Mouse (Mus musculus) hindbrain, embryonic 15.5 days (tissue): Measurements from ENCODE around the gene Pard3b. TPM values are rescaled to one million over a fixed set of nuclear protein-coding genes. Genes with fewer than 3 reads are reported as not detected.

ENCODE experiments used
- ATAC-seq: fragments of 200-750 bp; cut with Nextera tagmentation; 2 replicates; pipeline ENCODE4 v1.8.0; 2017; ENCODE audit warnings: low read depth, moderate number of reproducible peaks, moderate TSS enrichment; ENCODE audit not compliant: low FRiP score
- H3K27ac ChIP-seq: fragments of 300-500 bp; sonication (generic); replicated peaks from 2 replicates; pipeline ENCODE4 v1.5.1; 2015; ENCODE audit warnings: mild to moderate bottlenecking, inconsistent platforms
- H3K27me3 ChIP-seq: fragments of 300-500 bp; sonication (generic); 2 replicates; pipeline ENCODE4 v1.6.1; 2015; ENCODE audit warnings: control low read depth, inconsistent platforms
- H3K36me3 ChIP-seq: fragments of 300-500 bp; sonication (generic); 2 replicates; pipeline ENCODE4 v1.6.1; 2015; ENCODE audit warnings: control low read depth, inconsistent platforms
- H3K4me1 ChIP-seq: fragments of 300-500 bp; sonication (generic); replicated peaks from 2 replicates; pipeline ENCODE4 v1.6.1; 2015; ENCODE audit warnings: control low read depth, inconsistent platforms
- H3K4me2 ChIP-seq: fragments of 300-500 bp; sonication (generic); 2 replicates; pipeline ENCODE4 v1.6.1; 2015; ENCODE audit warnings: moderate library complexity, mild to moderate bottlenecking, inconsistent platforms
- H3K4me3 ChIP-seq: fragments of 300-500 bp; sonication (generic); 2 replicates; pipeline ENCODE4 v1.5.1; 2015; ENCODE audit warnings: mild to moderate bottlenecking, inconsistent platforms
- H3K9ac ChIP-seq: fragments of 300-500 bp; sonication (generic); 2 replicates; pipeline ENCODE4 v1.6.1; 2015; ENCODE audit warnings: inconsistent platforms
- H3K9me3 ChIP-seq: fragments of 300-500 bp; sonication (generic); 2 replicates; pipeline ENCODE4 v1.6.1; 2016; ENCODE audit warnings: control low read depth, inconsistent platforms
- WGBS: fragments of 180-500 bp; shearing (Covaris S2); methylation state at CpG from one replicate; pipeline ENCODE4 v1.1.7; 2015; 5-methylcytosine and 5-hydroxymethylcytosine counted together
- polyA plus RNA-seq: library from polyadenylated mRNA; unstranded; fragments of >200 nt; fragmentation: Nextera tagmentation; extraction: Ambion mirVana; gene quantifications from 2 replicates; pipeline ENCODE4 v1.2.1, GENCODE M21; 2015

The Pard3b gene
- polyA plus RNA-seq, 1 experiment from 2014 or later: 9.0 TPM

- no peak overlapping the region for H3K27ac ChIP-seq
- no peaks in the 10 kb centered on the region for H3K9me3 ChIP-seq
- no peaks in the 10 kb centered on the region for H3K36me3 ChIP-seq
- WGBS: 57% methylated on average over 6 of the region's 6 CpGs
- no peak overlapping the region for H3K4me3 ChIP-seq
- no peak overlapping the region for H3K9ac ChIP-seq
- ATAC-seq: no peak
- no peaks in the 10 kb centered on the region for H3K4me1 ChIP-seq
- H3K4me2 ChIP-seq: no peak overlapping the region
- no peaks in the 10 kb centered on the region for H3K27me3 ChIP-seq
Observed at GRCm38 (mm10) chr1:61879706-61880470, 241.3 kb downstream of the Pard3b start.

GRCm38 (mm10) chr1:61896048-61896447, 257.4 kb downstream of the Pard3b start:
- Histone ChIP-seq H3K4me2 (no peak overlapping the region), H3K27me3 (no peaks in the 10 kb centered on the region), H3K9ac (no peak overlapping the region), H3K4me3 (no peak overlapping the region), H3K36me3 (no peaks in the 10 kb centered on the region), H3K27ac (no peak overlapping the region), H3K4me1 (no peaks in the 10 kb centered on the region), H3K9me3 (no peaks in the 10 kb centered on the region)
- ATAC-seq: no peak
- 59% methylated on average over 4 of the region's 4 CpGs for WGBS

- WGBS: 78% methylated on average over 4 of the region's 4 CpGs
- Histone ChIP-seq H3K9ac (no peak overlapping the region), H3K27me3 (no peaks in the 10 kb centered on the region), H3K27ac (no peak overlapping the region), H3K4me2 (no peak overlapping the region), H3K9me3 (no peaks in the 10 kb centered on the region), H3K4me3 (no peak overlapping the region), H3K4me1 (no peaks in the 10 kb centered on the region), H3K36me3 (no peaks in the 10 kb centered on the region)
- no peak for ATAC-seq
Observed at GRCm38 (mm10) chr1:61903271-61904007, 264.8 kb downstream of the Pard3b start.

- H3K36me3 ChIP-seq: no peaks in the 10 kb centered on the region
- no peak for ATAC-seq
- no peaks in the 10 kb centered on the region for H3K9me3 ChIP-seq
- H3K9ac ChIP-seq: no peak overlapping the region
- 38% methylated on average over 4 of the region's 4 CpGs for WGBS
- H3K4me3 ChIP-seq: no peak overlapping the region
- H3K4me2 ChIP-seq: no peak overlapping the region
- H3K4me1 ChIP-seq: no peaks in the 10 kb centered on the region
- H3K27ac ChIP-seq: no peak overlapping the region
- no peaks in the 10 kb centered on the region for H3K27me3 ChIP-seq
Observed at GRCm38 (mm10) chr1:61904036-61904435, 265.4 kb downstream of the Pard3b start.

- ATAC-seq: 0 out of 2 replicates have a peak, but pooled peaks have one; percentile 34
- H3K4me2 ChIP-seq: no peak overlapping the region
- WGBS: 40% methylated on average over 2 of the region's 2 CpGs
- H3K27me3 ChIP-seq: no peaks in the 10 kb centered on the region
- H3K27ac ChIP-seq: no peak overlapping the region
- H3K4me3 ChIP-seq: no peak overlapping the region
- peaks cover 8% of the 10 kb centered on the region; the same call in 1 of the 2 replicates for H3K4me1 ChIP-seq
- no peaks in the 10 kb centered on the region for H3K9me3 ChIP-seq
- no peak overlapping the region for H3K9ac ChIP-seq
- H3K36me3 ChIP-seq: no peaks in the 10 kb centered on the region
Observed at GRCm38 (mm10) chr1:61912931-61913330, 274.3 kb downstream of the Pard3b start.

- Histone ChIP-seq H3K9ac (no peak overlapping the region), H3K27me3 (no peaks in the 10 kb centered on the region), H3K36me3 (no peaks in the 10 kb centered on the region), H3K4me3 (no peak overlapping the region), H3K27ac (no peak overlapping the region), H3K9me3 (no peaks in the 10 kb centered on the region), H3K4me1 (peaks cover 12% of the 10 kb centered on the region), H3K4me2 (no peak overlapping the region)
- 11% methylated on average over 2 of the region's 2 CpGs for WGBS
- no peak for ATAC-seq
Observed at GRCm38 (mm10) chr1:61924958-61925357, 286.3 kb downstream of the Pard3b start.

- no peak overlapping the region for H3K4me2 ChIP-seq
- ATAC-seq: no peak; the same call in 1 of the 2 replicates
- WGBS: 64% methylated on average over 5 of the region's 5 CpGs
- no peak overlapping the region for H3K27ac ChIP-seq
- H3K4me1 ChIP-seq: peaks cover 12% of the 10 kb centered on the region
- no peak overlapping the region for H3K9ac ChIP-seq
- H3K9me3 ChIP-seq: no peaks in the 10 kb centered on the region
- no peak overlapping the region for H3K4me3 ChIP-seq
- H3K27me3 ChIP-seq: no peaks in the 10 kb centered on the region
- H3K36me3 ChIP-seq: no peaks in the 10 kb centered on the region
Observed at GRCm38 (mm10) chr1:61925541-61925940, 286.9 kb downstream of the Pard3b start.

GRCm38 (mm10) chr1:61928131-61928761, 289.6 kb downstream of the Pard3b start:
- no peak overlapping the region for H3K4me2 ChIP-seq
- H3K9me3 ChIP-seq: no peaks in the 10 kb centered on the region
- no peaks in the 10 kb centered on the region for H3K36me3 ChIP-seq
- no peak for ATAC-seq
- H3K4me3 ChIP-seq: no peak overlapping the region
- WGBS: 43% methylated on average over 7 of the region's 7 CpGs
- H3K4me1 ChIP-seq: peaks cover 12% of the 10 kb centered on the region
- no peak overlapping the region for H3K27ac ChIP-seq
- no peak overlapping the region for H3K9ac ChIP-seq
- no peaks in the 10 kb centered on the region for H3K27me3 ChIP-seq

GRCm38 (mm10) chr1:61933574-61933973, 294.9 kb downstream of the Pard3b start:
- Histone ChIP-seq H3K9ac (no peak overlapping the region), H3K27ac (no peak overlapping the region), H3K27me3 (no peaks in the 10 kb centered on the region), H3K4me2 (no peak overlapping the region), H3K4me3 (no peak overlapping the region), H3K4me1 (no peaks in the 10 kb centered on the region), H3K9me3 (no peaks in the 10 kb centered on the region), H3K36me3 (no peaks in the 10 kb centered on the region)
- WGBS: 78% methylated on average over 2 of the region's 2 CpGs
- no peak for ATAC-seq

- 89% methylated on average over 4 of the region's 4 CpGs for whole genome bisulfite sequencing
- no peak for ATAC-seq
- H3K4me3 ChIP-seq: no peak overlapping the region
- H3K9ac ChIP-seq: no peak overlapping the region
- H3K27ac ChIP-seq: no peak overlapping the region
- H3K4me2 ChIP-seq: no peak overlapping the region
- H3K27me3 ChIP-seq: no peaks in the 10 kb centered on the region
- H3K4me1 ChIP-seq: no peaks in the 10 kb centered on the region
- H3K36me3 ChIP-seq: no peaks in the 10 kb centered on the region
- H3K9me3 ChIP-seq: no peaks in the 10 kb centered on the region
Observed at GRCm38 (mm10) chr1:61934760-61935159, 296.1 kb downstream of the Pard3b start.

GRCm38 (mm10) chr1:61939882-61940281, 301.3 kb downstream of the Pard3b start:
- H3K4me1 ChIP-seq: no peaks in the 10 kb centered on the region
- no peaks in the 10 kb centered on the region for H3K9me3 ChIP-seq
- no peak overlapping the region for H3K27ac ChIP-seq
- H3K4me3 ChIP-seq: no peak overlapping the region
- no peaks in the 10 kb centered on the region for H3K36me3 ChIP-seq
- H3K27me3 ChIP-seq: no peaks in the 10 kb centered on the region
- no peak overlapping the region for H3K9ac ChIP-seq
- no peak overlapping the region for H3K4me2 ChIP-seq
- WGBS: 65% methylated on average over 10 of the region's 10 CpGs
- no peak; the same call in 1 of the 2 replicates for ATAC-seq

- 88% methylated on average over 9 of the region's 9 CpGs for WGBS
- H3K27ac ChIP-seq: no peak overlapping the region
- no peaks in the 10 kb centered on the region for H3K27me3 ChIP-seq
- no peaks in the 10 kb centered on the region for H3K9me3 ChIP-seq
- H3K36me3 ChIP-seq: no peaks in the 10 kb centered on the region
- no peak overlapping the region for H3K9ac ChIP-seq
- no peak overlapping the region for H3K4me3 ChIP-seq
- no peak for ATAC-seq
- no peak overlapping the region for H3K4me2 ChIP-seq
- H3K4me1 ChIP-seq: no peaks in the 10 kb centered on the region
Observed at GRCm38 (mm10) chr1:61961533-61961932, 322.9 kb downstream of the Pard3b start.
